Mouse (Mus musculus): ENCODE results near the gene Plcg2.
A peak's percentile ranks its signal among the peaks of the same experiment; 100 is the strongest.

The Plcg2 gene

GRCm38 (mm10) chr8:117626040-117626838 is 128.1 kb downstream of the Plcg2 start:
- peak; percentile 19 for DNase-seq (ENCODE audit: extremely low read depth, insufficient read length, low spot score)

DNA sequence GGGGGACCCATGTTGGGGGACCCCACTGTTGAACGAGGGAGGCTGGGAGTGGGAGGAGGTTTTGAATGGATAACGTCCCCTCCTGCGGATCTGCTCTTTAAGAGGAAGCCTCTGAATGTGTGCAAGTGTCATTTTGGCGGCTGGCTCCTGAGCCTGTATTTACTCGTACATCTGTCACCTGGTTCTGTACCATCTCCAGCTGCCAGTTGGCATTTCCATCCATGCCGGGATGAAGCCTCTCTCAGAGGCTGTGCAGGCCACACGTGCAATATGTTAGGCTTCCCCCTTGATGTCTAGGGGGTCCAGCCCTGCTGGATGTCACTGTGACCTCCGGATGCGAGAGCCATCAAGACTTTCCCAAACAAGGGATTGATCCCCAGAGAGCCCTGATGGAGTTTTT is 129.0 kb downstream of the Plcg2 start:
- DNase-seq (ENCODE audit: extremely low read depth, insufficient read length, low spot score) = no peak

GRCm38 (mm10) chr8:117632532-117632931 is 134.4 kb downstream of the Plcg2 start:
- DNase-seq (ENCODE audit: extremely low read depth, insufficient read length, low spot score) = no peak

- DNase-seq (ENCODE audit: extremely low read depth, insufficient read length, low spot score) = no peak
These were observed 136.3 kb downstream of the Plcg2 start for GRCm38 (mm10) chr8:117634406-117634805.

GRCm38 (mm10) chr8:117637462-117637861 is 139.4 kb downstream of the Plcg2 start:
- no peak for DNase-seq (ENCODE audit: extremely low read depth, insufficient read length, low spot score)

GRCm38 (mm10) chr8:117639631-117640030 is 141.5 kb downstream of the Plcg2 start:
- DNase-seq (ENCODE audit: extremely low read depth, insufficient read length, low spot score) = no peak

GRCm38 (mm10) chr8:117645486-117645885 is 147.4 kb downstream of the Plcg2 start:
- no peak for DNase-seq (ENCODE audit: extremely low read depth, insufficient read length, low spot score)

DNA sequence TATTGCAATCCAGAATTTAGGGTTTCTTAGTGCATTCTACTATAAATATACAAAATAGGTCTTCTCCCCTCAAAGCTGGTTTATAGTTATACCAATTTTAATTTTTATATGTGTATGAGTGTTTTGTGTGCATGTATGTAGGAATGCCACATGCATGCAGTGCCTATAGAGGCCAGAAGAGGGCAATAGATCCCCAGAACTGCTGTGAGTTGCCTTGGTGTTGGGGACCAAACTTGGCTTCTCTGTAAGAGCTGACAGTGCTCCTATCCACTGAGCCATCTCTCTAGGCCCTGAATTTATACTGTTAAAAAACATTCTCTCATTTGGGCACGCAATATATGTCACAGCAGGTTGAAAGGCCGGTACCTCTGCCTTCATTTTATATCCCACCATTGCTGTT is 147.9 kb downstream of the Plcg2 start:
- DNase-seq (ENCODE audit: extremely low read depth, insufficient read length, low spot score) = no peak

GRCm38 (mm10) chr8:117646440-117646839 is 148.3 kb downstream of the Plcg2 start:
- no peak for DNase-seq (ENCODE audit: extremely low read depth, insufficient read length, low spot score)

DNA sequence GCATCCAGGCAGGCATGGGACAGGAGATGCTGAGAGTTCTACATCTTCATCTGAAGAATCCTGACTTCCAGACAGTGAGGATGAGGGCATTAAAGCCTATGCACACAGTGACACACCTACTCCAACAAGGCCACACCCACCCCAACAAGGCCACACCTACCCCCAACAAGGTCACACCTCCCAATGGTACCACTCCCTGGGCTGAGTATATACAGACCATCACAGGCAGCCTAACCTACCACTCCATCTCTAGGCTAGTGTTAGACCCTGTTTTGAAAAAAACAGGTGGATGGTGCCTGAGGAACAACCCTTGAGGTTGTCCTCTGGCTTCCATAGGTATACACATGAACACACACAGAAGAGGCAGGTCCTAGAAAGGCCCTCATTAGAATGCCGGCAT is 154.2 kb downstream of the Plcg2 start:
- no peak for DNase-seq (ENCODE audit: extremely low read depth, insufficient read length, low spot score)

DNA sequence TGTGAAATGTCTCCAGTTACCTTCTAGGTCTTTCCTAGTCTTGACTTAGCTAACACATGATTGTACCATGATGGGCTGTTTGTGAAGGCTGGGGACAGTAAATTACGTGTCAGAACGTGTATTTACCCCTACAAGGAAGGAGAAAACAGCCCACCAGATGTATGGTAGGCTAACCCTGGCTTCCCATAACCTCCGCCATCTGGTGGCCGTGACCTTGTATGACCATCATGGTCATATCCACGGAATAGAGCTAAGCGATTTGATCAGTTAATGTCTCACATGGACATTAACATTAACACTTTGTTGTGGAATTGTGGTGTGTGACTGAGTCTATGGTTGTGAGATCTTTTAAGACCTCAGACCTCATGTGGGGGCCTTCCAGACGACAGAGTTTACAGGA is 160.9 kb downstream of the Plcg2 start:
- no peak for DNase-seq (ENCODE audit: extremely low read depth, insufficient read length, low spot score)

- no peak for DNase-seq (ENCODE audit: extremely low read depth, insufficient read length, low spot score)
These were observed 162.4 kb downstream of the Plcg2 start for GRCm38 (mm10) chr8:117660358-117661031.

DNA sequence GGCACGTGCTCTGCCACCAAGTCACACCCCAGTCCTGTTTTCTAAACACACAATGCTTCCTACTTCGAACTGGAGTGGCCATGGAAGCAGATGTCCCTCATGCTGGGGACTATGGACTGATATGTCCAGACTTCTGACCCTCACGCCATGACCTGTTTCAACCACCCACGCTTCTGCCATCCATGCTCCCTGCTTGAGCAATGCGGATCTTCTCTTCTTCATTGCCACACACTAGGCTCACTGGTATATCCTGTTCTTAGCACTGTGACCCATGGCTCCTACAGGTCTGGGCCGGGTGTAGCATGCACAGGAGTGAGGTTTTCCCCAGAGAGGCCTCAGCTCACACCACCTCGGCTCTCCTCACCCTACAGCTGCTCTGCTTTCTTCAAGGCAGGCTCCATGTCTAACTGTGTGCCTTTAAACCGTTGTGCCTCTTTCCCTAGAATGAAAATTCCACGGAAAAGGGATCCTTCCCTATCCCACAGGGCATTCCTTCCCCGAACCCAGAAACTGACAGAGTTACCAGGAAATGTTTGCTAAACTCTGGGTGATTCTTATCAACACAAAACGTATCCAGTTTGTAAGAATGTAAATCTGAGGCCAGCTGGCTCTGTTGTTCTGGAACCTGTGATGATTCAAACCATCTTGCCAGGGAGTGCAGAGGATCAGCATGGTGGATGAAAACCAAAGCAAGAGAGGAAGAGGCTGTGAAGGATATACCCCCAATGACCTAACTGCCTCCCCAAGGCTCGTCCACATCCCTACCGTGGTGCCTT is 169.4 kb downstream of the Plcg2 start:
- no peak for DNase-seq (ENCODE audit: extremely low read depth, insufficient read length, low spot score)

- DNase-seq (ENCODE audit: extremely low read depth, insufficient read length, low spot score) = no peak
These were observed 172.4 kb downstream of the Plcg2 start for GRCm38 (mm10) chr8:117670461-117670860.

- DNase-seq (ENCODE audit: extremely low read depth, insufficient read length, low spot score) = no peak
These were observed 174.5 kb downstream of the Plcg2 start for GRCm38 (mm10) chr8:117672558-117672957.

DNA sequence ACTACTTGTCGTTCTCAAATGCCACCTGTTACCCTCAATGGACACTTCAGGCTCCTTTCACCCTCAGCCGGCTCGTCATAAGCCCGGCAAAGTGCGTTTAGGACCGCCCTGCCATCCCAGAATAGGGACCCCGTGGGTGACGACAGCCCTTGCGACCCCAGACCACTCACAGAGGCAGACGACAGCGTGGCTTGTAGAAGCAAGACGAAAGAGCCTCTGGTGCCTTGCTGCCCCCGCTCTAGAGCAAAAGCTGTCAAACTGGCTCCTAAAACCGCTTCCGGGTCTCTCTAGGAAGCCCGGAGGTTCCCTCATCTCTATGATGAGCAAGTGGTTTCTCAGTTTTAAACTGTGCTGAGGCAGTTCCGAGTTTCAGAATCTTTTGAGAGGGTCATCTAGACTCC is 175.3 kb downstream of the Plcg2 start, which contains the start of gene Sdr42e1:
Gene Sdr42e1 (minus strand): TSS at position 260 of the 401 bp plus-strand sequence.
- DNase-seq (ENCODE audit: extremely low read depth, insufficient read length, low spot score) = no peak

DNA sequence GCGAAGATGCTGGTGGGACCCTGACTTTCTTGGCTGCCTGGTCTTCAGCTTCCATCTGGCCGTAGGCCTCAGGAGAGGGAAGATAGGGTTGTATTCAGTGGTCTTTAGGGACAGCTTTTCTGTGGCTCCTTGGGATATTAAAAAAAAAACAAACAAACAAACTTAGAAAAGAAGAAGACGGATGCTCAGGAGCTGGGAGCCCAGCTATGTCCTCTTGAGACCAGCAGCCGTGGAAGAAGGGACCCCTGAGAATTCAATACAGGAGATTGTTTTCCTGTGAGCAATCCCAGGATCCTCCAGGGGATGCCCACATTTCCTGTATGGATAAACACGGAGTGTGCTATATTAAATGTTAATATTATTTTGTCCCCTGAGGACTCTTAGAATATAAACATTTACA is 177.1 kb downstream of the Plcg2 start:
- DNase-seq (ENCODE audit: extremely low read depth, insufficient read length, low spot score) = no peak

DNA sequence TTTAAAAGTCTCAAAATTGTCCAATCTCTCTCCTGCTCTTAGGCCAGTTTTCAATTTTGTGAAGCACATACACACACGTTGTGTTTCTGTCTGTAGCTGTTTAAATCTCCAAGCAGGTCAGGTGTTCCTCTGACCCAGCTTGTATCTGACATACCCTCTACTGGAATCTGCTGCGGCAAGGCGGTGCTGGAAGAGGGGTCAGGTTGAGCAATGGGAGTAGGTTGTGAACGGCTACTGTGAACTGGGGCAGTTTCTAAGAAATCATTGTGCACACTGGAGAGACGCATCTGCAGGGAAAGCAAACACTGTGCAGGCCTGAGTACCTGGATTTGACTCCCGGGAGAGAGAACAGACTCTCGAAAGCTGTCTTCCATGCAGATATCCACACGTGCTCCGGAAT is 178.4 kb downstream of the Plcg2 start:
- no peak for DNase-seq (ENCODE audit: extremely low read depth, insufficient read length, low spot score)

DNA sequence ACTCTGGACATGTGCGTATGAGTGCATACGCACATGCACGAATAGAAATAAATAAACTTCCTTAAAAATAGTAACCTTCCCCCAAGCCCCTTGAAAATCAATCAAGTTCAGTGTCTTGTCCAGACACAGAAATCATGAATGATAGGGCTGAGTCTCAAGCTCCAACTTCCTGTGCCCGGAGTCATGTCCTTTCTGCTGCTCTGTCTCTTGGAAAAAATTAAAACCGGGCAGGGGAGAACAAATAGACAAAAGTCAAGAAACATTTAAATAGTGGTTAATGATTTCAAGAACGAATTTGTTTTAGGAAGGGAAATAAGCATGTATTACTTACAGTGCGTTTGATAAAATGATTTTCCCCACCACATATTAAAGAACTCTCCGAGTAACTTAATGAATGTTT is 178.9 kb downstream of the Plcg2 start:
- DNase-seq (ENCODE audit: extremely low read depth, insufficient read length, low spot score) = no peak

DNA sequence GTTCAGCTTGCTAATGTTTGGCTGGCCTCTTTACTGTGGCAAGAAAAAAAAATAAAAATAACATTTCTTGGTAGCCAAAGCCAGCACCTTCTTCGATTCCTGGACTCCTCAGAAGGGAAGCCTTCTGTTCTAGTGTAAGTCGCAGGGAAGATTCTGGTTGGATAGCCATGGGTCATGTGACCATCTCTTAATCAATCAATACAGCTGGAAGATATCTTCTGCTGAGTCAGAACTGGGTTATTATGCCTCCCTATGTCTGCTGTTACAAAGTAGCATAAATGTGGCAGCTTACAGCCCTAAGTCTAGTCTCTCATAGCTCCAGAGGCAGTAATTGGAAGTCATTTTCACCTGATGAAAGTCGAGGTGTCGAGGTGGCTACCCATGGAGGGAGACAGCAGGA is 180.6 kb downstream of the Plcg2 start:
- no peak for DNase-seq (ENCODE audit: extremely low read depth, insufficient read length, low spot score)

GRCm38 (mm10) chr8:117683925-117684472 is 185.9 kb downstream of the Plcg2 start:
- DNase-seq (ENCODE audit: extremely low read depth, insufficient read length, low spot score) = no peak
